In the genomic region with DNA sequence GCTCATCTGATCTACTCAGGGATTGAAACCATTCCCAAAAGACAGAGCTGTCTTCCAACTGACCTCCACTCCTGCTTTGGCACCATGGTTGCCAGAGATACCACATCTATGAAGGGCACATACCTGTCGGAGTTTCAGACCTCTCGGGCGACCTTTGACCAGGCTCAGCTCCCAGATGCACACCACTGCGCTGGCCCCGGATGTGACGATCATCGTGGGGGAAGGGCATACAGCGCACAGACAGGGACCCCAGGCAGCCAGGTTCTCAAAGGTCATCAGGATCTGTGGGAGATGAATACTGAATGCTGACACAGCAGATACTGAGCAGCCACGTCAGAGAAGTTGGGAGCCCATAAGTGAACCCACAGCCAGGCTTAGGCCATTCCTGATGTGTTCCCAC, we compare ENCODE assay signal across 22 mouse cellular contexts. TPM values are rescaled to one million over a fixed set of nuclear protein-coding genes. Genes with fewer than 3 reads are reported as not detected.
DNase-seq lines count a peak whose midpoint lies in the region; ATAC-seq and TF ChIP-seq lines count a peak whose summit lies in the region.
"Had no signal": no experiment of that assay in that cellular context is flagged by ENCODE, and none has a peak within 500 bp of the region (broad histone marks: within the 10 kb centered on the region; RNA-seq: fewer than 3 reads in every experiment).

No protein-coding gene starts in this region.

- no peaks in the 10 kb centered on the region for H3K9me3 ChIP-seq in liver, embryonic 12.5 days (replicated peaks)
- no peaks in the 10 kb centered on the region for H3K9me3 ChIP-seq in ES-E14 (ENCODE audit: control insufficient read depth, insufficient read depth, low read depth, low read length)
- no peaks in the 10 kb centered on the region for H3K9me3 ChIP-seq in liver, embryonic 15.5 days (replicated peaks)
- H3K9me3 ChIP-seq: embryonic facial prominence, embryonic 13.5 days; forebrain, embryonic 13.5 days; heart, embryonic 13.5 days; hindbrain, embryonic 15.5 days had no signal

- ATAC-seq in liver, embryonic 12.5 days = no peak
- ATAC-seq in liver, embryonic 15.5 days (ENCODE audit: insufficient read depth) = no peak
- ATAC-seq in cerebellum, adult (ENCODE audit: insufficient number of reproducible peaks, low FRiP score, low TSS enrichment) = no peak
- ATAC-seq: CD4-positive, CD25-positive, alpha-beta regulatory T cell, adult 4 months; forebrain, embryonic 13.5 days; forebrain, postnatal 0 days had no signal

- H3K36me3 ChIP-seq in liver, embryonic 12.5 days = no peaks in the 10 kb centered on the region
- H3K36me3 ChIP-seq in ES-E14 (ENCODE audit: control insufficient read depth, insufficient read depth, low read length, poor library complexity, severe bottlenecking) = no peaks in the 10 kb centered on the region
- no peaks in the 10 kb centered on the region for H3K36me3 ChIP-seq in liver, embryonic 15.5 days (replicated peaks)
- H3K36me3 ChIP-seq: embryonic facial prominence, embryonic 13.5 days; heart, embryonic 13.5 days; hindbrain, embryonic 15.5 days had no signal

- H3K9ac ChIP-seq in liver, embryonic 12.5 days = no peak overlapping the region
- H3K9ac ChIP-seq in ES-E14 (ENCODE audit: insufficient read depth, low read depth, low read length, poor library complexity, severe bottlenecking) = no peak overlapping the region
- H3K9ac ChIP-seq in liver, embryonic 15.5 days = no peak overlapping the region
- H3K9ac ChIP-seq: embryonic facial prominence, embryonic 13.5 days; forebrain, embryonic 13.5 days; forebrain, postnatal 0 days; heart, embryonic 13.5 days; hindbrain, embryonic 15.5 days had no signal

- H3K4me1 ChIP-seq in liver, embryonic 12.5 days = no peaks in the 10 kb centered on the region; the same call in 1 of the 2 replicates
- no peaks in the 10 kb centered on the region for H3K4me1 ChIP-seq in ES-E14 (ENCODE audit: control insufficient read depth in 2 of 2, insufficient read depth in 2 of 2, low read length in 2 of 2, poor library complexity in 1 of 2)
- no peaks in the 10 kb centered on the region for H3K4me1 ChIP-seq in liver, embryonic 15.5 days (replicated peaks)
- H3K4me1 ChIP-seq: embryonic facial prominence, embryonic 13.5 days; forebrain, embryonic 13.5 days; heart, embryonic 13.5 days; hindbrain, embryonic 15.5 days had no signal

- in situ Hi-C loops in ES-E14 (cut with MboI; ENCODE audit: low sequenced_read_pairs in 2 of 2, unreplicated experiment in 2 of 2) = no loop called here

- H3K4me3 ChIP-seq in liver, embryonic 12.5 days = no peak overlapping the region
- no peak overlapping the region for H3K4me3 ChIP-seq in ES-E14 (ENCODE audit: insufficient read depth in 1 of 2, low read depth in 1 of 2, low read length in 2 of 2, poor library complexity in 1 of 2, severe bottlenecking in 1 of 2)
- H3K4me3 ChIP-seq in liver, embryonic 15.5 days (replicated peaks) = no peak overlapping the region
- H3K4me3 ChIP-seq: embryonic facial prominence, embryonic 13.5 days; forebrain, embryonic 13.5 days; gastrocnemius, adult 2 months; heart, embryonic 13.5 days; hindbrain, embryonic 15.5 days had no signal

- DNase-seq in liver (peak; percentile 34), ES-E14 (ENCODE audit: low read depth, low spot score) (no peak)
- no peak for DNase-seq in thymus, postnatal 10 days (ENCODE audit: low spot score in 2 of 2)
- no peak for DNase-seq in ovary, postnatal 36 days (ENCODE audit: low spot score)
- DNase-seq: adrenal gland, postnatal 10 days; B cell, adult 2 months; cerebellum, adult 18-20 months; cerebellum, adult 9-11 months; cerebellum, postnatal 36 days; forebrain, postnatal 0 days; gastrocnemius, adult 2 months; gastrocnemius, postnatal 36 days; heart, adult 11 months; heart, postnatal 36 days had no signal

- H3K27me3 ChIP-seq in liver, embryonic 12.5 days (replicated peaks) = no peaks in the 10 kb centered on the region
- no peaks in the 10 kb centered on the region for H3K27me3 ChIP-seq in liver, embryonic 15.5 days
- H3K27me3 ChIP-seq: forebrain, embryonic 13.5 days; hindbrain, embryonic 15.5 days had no signal

- no peak overlapping the region for H3K27ac ChIP-seq in liver, embryonic 12.5 days
- no peak overlapping the region for H3K27ac ChIP-seq in ES-E14 (ENCODE audit: insufficient read depth, low read depth, low read length, poor library complexity, severe bottlenecking)
- H3K27ac ChIP-seq in liver, embryonic 15.5 days (replicated peaks) = no peak overlapping the region
- H3K27ac ChIP-seq: embryonic facial prominence, embryonic 13.5 days; forebrain, embryonic 13.5 days; gastrocnemius, adult 2 months; heart, embryonic 13.5 days; hindbrain, embryonic 15.5 days had no signal

- WGBS in liver, embryonic 12.5 days (ENCODE audit: insufficient replicate concordance) = 74% methylated on average over 9 of the region's 9 CpGs
- 74% methylated on average over 9 of the region's 9 CpGs for WGBS in liver, embryonic 15.5 days (ENCODE audit: insufficient replicate concordance)

- H3K4me2 ChIP-seq in liver, embryonic 12.5 days = no peak overlapping the region
- H3K4me2 ChIP-seq in liver, embryonic 15.5 days = peak overlapping the region; percentile 27
- H3K4me2 ChIP-seq: embryonic facial prominence, embryonic 13.5 days; forebrain, embryonic 13.5 days; heart, embryonic 13.5 days; hindbrain, embryonic 15.5 days had no signal

TF ChIP-seq in ES-E14, 5 proteins besides CTCF, POLR2A, EP300 and RAD21:
- TF ChIP-seq ZNF384 (IDR thresholded peaks at IDR 0.05; ENCODE audit: low read depth, low read length) = no peak
- peak; percentile 88 for TF ChIP-seq MAFK (IDR thresholded peaks at IDR 0.05; ENCODE audit: insufficient read depth, low read depth, low read length)
- no peak for TF ChIP-seq ZC3H11A (IDR thresholded peaks at IDR 0.05; ENCODE audit: borderline replicate concordance, low read depth, low read length)
- no peak for TF ChIP-seq CHD2 (IDR thresholded peaks at IDR 0.05; ENCODE audit: low read depth, low read length)

RNA-seq across cellular contexts. Expression of gene Lrrc18, which starts 20.5 kb away (rescaled TPM):
- 0.11 and 0.13 TPM in 2 replicates for polyA plus RNA-seq in liver, embryonic 12.5 days (2016; fragmentation: Nextera tagmentation; extraction: Ambion mirVana)
- total RNA-seq in ES-E14 (2012; rRNA removed) = not detected in 2 replicates
- polyA plus RNA-seq in liver, embryonic 15.5 days (2015; fragmentation: Nextera tagmentation; extraction: Ambion mirVana) = 0.08 TPM in 2 replicates
- total RNA-seq: gastrocnemius, postnatal 36 days had no signal
- polyA plus RNA-seq: CD4-positive, CD25-positive, alpha-beta regulatory T cell, adult 4 months had no signal
